Mouse (Mus musculus) liver, adult 2 months (tissue): Measurements from ENCODE around the gene Odf3l2. TPM values are rescaled to one million over a fixed set of nuclear protein-coding genes. Genes with fewer than 3 reads are reported as not detected.

Source experiments
- DNase-seq: peaks from one replicate; pipeline ENCODE4 v3.0.0-alpha.2; 2011; ENCODE audit warnings: low read depth, low spot score; ENCODE audit errors: extremely low read depth
- H3K27ac ChIP-seq: fragments of 200-500 bp; replicated peaks from 2 replicates; pipeline ENCODE4 v1.5.1; 2012; ENCODE audit warnings: low read depth, mild to moderate bottlenecking, control low read depth, inconsistent platforms, low read length; ENCODE audit not compliant: insufficient read depth
- H3K27me3 ChIP-seq: fragments of 200-500 bp; 2 replicates; pipeline ENCODE4 v1.6.1; 2012; ENCODE audit warnings: mild to moderate bottlenecking, moderate library complexity, low read length, inconsistent platforms; ENCODE audit not compliant: control insufficient read depth, insufficient read depth
- H3K36me3 ChIP-seq: fragments of 200-500 bp; 2 replicates; pipeline ENCODE4 v1.6.1; 2012; ENCODE audit warnings: low read length, inconsistent platforms; ENCODE audit not compliant: control insufficient read depth, insufficient read depth
- H3K4me1 ChIP-seq: fragments of 200-500 bp; 2 replicates; pipeline ENCODE4 v1.6.1; 2011; ENCODE audit warnings: low read length; ENCODE audit not compliant: control insufficient read depth, insufficient read depth
- H3K4me3 ChIP-seq: fragments of 200-500 bp; 2 replicates; pipeline ENCODE4 v1.5.1; 2011; ENCODE audit warnings: low read depth, mild to moderate bottlenecking, control low read depth, low read length, moderate library complexity; ENCODE audit not compliant: insufficient read depth
- H3K79me2 ChIP-seq: fragments of 200-500 bp; 2 replicates; pipeline ENCODE4 v1.6.1; 2012; ENCODE audit warnings: inconsistent platforms, mild to moderate bottlenecking, low read length, moderate library complexity; ENCODE audit not compliant: control insufficient read depth, insufficient read depth
- H3K9ac ChIP-seq: fragments of 200-500 bp; 2 replicates; pipeline ENCODE4 v1.6.1; 2012; ENCODE audit warnings: low read depth, mild to moderate bottlenecking, control low read depth, inconsistent platforms, low read length
- CTCF ChIP-seq: fragments of 200-500 bp; IDR thresholded peaks from 2 replicates; pipeline ENCODE4 v1.5.1; 2011; ENCODE audit warnings: low read depth, low read length, control low read depth
- POLR2A ChIP-seq: fragments of 200-500 bp; IDR thresholded peaks from 2 replicates; pipeline ENCODE4 v1.6.1; 2011; ENCODE audit warnings: low read length, control low read depth; ENCODE audit not compliant: insufficient read depth; ENCODE audit errors: extremely low read depth
- WGBS: fragments of 180-500 bp; shearing (Covaris S2); methylation state at CpG from one replicate; pipeline ENCODE4 v1.1.7; 2018; 5-methylcytosine and 5-hydroxymethylcytosine counted together
- polyA plus RNA-seq: library from polyadenylated mRNA; depleted of rRNA; stranded (reverse); fragments of >200 nt; gene quantifications from 2 replicates; pipeline ENCODE4 v1.2.3, GENCODE M21; 2012
- total RNA-seq: library from RNA; depleted of rRNA; stranded (reverse); fragments of >200 nt; gene quantifications from 2 replicates; pipeline ENCODE4 v1.2.3, GENCODE M21; 2014

Odf3l2 gene
- total and polyA plus RNA-seq, 2 experiments, result not detected

GRCm38 (mm10) chr10:79682916-79683582 is 37.5 kb upstream of the Odf3l2 start:
- peaks cover 23% of the 10 kb centered on the region; the same call in 1 of the 2 replicates for H3K79me2 ChIP-seq
- H3K36me3 ChIP-seq, result peaks cover 16% of the 10 kb centered on the region
- peak overlapping the region; percentile 95 for H3K9ac ChIP-seq
- H3K27ac ChIP-seq, result peak overlapping the region; percentile 85
- under 1% methylated on average over 10 of the region's 10 CpGs for WGBS
- H3K27me3 ChIP-seq, result no peaks in the 10 kb centered on the region
- peak; percentile 69 for DNase-seq
- TF ChIP-seq POLR2A (no peak), CTCF (peak; percentile 49)
- H3K4me3 ChIP-seq, result peak overlapping the region; percentile 100
- H3K4me1 ChIP-seq, result peaks cover 22% of the 10 kb centered on the region

GRCm38 (mm10) chr10:79682551-79682915 is 37.0 kb upstream of the Odf3l2 start:
- H3K27me3 ChIP-seq, result no peaks in the 10 kb centered on the region
- peak overlapping the region; percentile 95 for H3K9ac ChIP-seq
- H3K4me3 ChIP-seq, result peak overlapping the region; percentile 100
- peaks cover 23% of the 10 kb centered on the region; the same call in 1 of the 2 replicates for H3K79me2 ChIP-seq
- DNase-seq, result peak; percentile 32
- peak overlapping the region; percentile 85 for H3K27ac ChIP-seq
- TF ChIP-seq POLR2A (no peak), CTCF (0 out of 2 replicates have a peak, but pooled peaks have one; percentile 5)
- 1% methylated on average over 10 of the region's 10 CpGs for WGBS
- H3K36me3 ChIP-seq, result peaks cover 16% of the 10 kb centered on the region
- H3K4me1 ChIP-seq, result peaks cover 22% of the 10 kb centered on the region

GRCm38 (mm10) chr10:79681591-79682245 is 36.2 kb upstream of the Odf3l2 start, which contains the start of gene Cdc34:
Cdc34 (plus strand) TSS chr10:79682195.
- Histone ChIP-seq H3K36me3 (peaks cover 13% of the 10 kb centered on the region), H3K4me3 (peak within 1 kb of the TSS; percentile 100), H3K79me2 (peaks cover 23% of the 10 kb centered on the region; the same call in 1 of the 2 replicates), H3K9ac (peak within 1 kb of the TSS; percentile 95), H3K27ac (peak within 1 kb of the TSS; percentile 85), H3K27me3 (no peaks in the 10 kb centered on the region), H3K4me1 (peaks cover 22% of the 10 kb centered on the region)
- TF ChIP-seq CTCF (no peak), POLR2A (peak; percentile 90)
- under 1% methylated on average over 83 of the region's 84 CpGs for WGBS
- DNase-seq, result peak; percentile 90

GRCm38 (mm10) chr10:79680606-79681495 is 35.3 kb upstream of the Odf3l2 start:
- WGBS, result 27% methylated on average over 11 of the region's 11 CpGs
- H3K36me3 ChIP-seq, result peaks cover 7% of the 10 kb centered on the region; the same call in 1 of the 2 replicates
- peak overlapping the region; percentile 68 for H3K27ac ChIP-seq
- no peak for DNase-seq
- H3K4me3 ChIP-seq, result peak overlapping the region; percentile 42
- H3K9ac ChIP-seq, result peak overlapping the region; percentile 46
- TF ChIP-seq POLR2A (no peak), CTCF (no peak)
- peaks cover 22% of the 10 kb centered on the region for H3K4me1 ChIP-seq
- H3K79me2 ChIP-seq, result peaks cover 23% of the 10 kb centered on the region; the same call in 1 of the 2 replicates
- no peaks in the 10 kb centered on the region for H3K27me3 ChIP-seq

- no peaks in the 10 kb centered on the region for H3K79me2 ChIP-seq
- 83% methylated on average over 44 of the region's 44 CpGs for WGBS
- H3K27ac ChIP-seq, result no peak overlapping the region
- H3K9ac ChIP-seq, result no peak overlapping the region
- DNase-seq, result no peak
- no peaks in the 10 kb centered on the region for H3K36me3 ChIP-seq
- H3K4me1 ChIP-seq, result peaks cover 1% of the 10 kb centered on the region; the same call in 1 of the 2 replicates
- no peaks in the 10 kb centered on the region for H3K27me3 ChIP-seq
- H3K4me3 ChIP-seq, result no peak overlapping the region
- TF ChIP-seq POLR2A (no peak), CTCF (no peak)
These were observed 30.0 kb upstream of the Odf3l2 start for GRCm38 (mm10) chr10:79675346-79676035.
